Mouse (Mus musculus) left cerebral cortex, adult 9 months (tissue): ENCODE measurements around the gene Pcf11.

Experiments
- DNase-seq, 2 experiments: peaks; one replicate each; pipeline ENCODE4 v3.0.0; 2022; ENCODE audit warnings: low spot score in 2 of 2

The Pcf11 gene

DNA sequence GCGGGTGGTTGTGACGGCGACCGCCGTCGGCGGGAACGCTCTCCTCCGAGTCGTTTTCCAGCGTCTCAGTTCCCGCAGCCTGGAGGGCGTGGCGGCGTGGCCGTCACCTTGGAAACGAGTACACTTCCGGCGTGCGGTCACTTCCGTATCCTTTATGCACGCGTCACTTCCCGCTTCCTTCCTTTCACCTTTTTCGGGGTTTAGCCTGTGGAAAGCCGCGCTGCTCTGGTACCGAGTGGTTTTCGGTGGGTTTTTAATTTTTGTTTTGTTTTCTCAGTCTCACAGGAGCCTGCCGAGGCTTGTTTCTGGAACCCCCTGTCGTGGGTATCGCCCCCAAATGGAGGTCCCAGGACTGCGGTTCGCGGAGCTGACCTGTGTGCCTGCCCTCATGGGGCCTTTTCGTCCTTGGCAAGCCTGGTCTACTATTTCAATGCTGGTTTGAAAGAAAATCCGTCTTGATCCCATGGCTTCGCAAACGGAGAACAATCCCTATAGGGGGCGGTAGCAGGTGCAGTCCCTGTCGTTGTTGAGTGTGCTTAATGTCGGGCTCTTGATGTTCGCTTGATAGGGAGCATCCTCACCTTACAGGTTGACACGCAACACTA, 32.6 kb downstream of the Pcf11 start, which contains the start of gene Ankrd42:
Ankrd42 (minus strand) TSS at position 122 of the 605 bp plus-strand sequence.
- peak; percentile 69 to 91 for DNase-seq

DNA sequence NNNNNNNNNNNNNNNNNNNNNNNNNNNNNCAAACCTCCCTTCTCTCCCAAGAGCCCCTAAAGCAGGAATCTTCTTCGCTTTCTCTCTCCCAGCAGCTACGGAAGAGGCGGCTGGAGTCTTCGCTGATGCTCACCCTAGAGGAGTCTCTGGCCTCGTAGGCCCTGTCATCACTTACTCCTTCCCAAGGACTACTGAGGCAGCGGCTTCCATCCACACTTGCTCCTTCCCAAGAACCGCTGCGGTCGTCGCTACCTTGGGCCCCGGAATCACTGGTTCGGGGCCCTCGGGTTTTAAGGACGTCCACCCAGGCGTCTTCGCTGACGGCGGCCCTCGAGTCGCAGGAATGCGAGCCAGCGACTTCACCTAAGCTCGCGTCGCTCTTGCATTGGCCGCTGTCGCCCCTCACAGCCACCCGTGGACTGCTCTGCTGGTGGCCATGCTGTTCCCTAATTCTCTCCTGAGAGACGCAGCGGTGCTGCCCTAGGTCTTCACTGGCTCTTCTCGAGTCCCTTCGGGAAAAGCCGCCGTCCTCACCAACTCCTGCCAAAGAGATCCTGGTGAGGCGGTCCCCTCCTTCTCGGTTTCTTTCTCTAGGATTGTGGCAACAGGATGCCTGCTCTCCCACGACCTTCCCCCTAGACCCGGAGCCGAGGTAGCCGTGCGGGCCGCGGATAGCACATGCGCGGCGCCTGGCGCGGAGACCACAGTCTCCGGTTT, 33.3 kb downstream of the Pcf11 start:
- DNase-seq, result peak in 1 of 2 experiments; percentile 7

DNA sequence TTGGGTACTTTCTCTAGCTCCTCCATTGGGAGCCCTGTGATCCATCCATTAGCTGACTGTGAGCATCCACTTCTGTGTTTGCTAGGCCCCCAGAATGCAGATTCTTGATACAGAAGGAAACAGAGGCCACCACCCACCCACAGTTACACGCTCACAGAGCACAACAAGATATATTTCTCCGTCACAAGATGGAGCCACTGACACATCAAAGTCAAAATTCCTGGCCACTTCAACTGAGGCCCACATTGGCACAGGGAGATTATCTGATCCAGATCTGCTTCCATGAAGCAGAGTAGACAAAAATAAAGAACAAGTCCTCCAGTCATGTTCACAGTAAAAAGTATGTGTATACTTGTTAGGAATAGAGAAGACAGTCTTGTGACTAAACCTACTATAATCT, 39.6 kb downstream of the Pcf11 start:
- DNase-seq, result peak in 1 of 2 experiments; percentile 17

DNA sequence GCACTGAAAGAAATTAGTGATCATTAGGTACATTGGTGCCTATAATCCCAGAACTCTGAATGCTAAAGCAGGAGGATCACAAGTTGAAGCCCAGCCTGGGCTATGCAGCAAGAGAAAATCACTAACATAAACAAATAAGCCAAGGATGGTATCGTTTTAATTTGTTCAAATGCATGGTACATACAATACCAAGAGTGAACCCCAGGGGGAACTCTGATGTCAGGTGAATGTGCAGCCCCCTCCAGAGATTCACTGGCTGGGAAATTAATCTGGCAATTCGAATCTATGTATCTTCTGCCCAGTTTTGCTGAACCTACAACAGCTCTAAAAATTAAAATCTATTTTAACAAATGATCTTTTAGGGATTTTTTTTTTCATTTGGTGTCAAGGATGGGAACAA, 45.2 kb downstream of the Pcf11 start:
- no peak for DNase-seq

DNA sequence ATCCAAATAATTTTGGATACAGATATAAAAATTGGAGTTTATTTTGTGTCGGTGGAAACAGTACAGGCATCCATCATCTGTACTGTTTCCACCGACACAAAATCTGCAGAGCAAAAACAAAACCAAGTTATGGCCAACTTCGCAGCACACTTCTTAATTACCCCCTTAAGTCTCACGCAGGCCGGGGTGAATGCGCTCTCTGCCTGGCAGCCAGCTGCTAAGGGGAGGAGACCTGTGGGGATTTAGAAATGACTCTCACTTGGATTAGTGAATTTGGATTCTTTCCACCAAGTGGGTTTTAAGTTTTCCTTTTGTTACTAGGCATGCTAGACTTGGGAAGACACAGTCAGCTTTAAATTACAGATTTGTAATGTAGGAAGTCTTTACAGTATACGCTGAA, 58.9 kb downstream of the Pcf11 start:
- no peak for DNase-seq

DNA sequence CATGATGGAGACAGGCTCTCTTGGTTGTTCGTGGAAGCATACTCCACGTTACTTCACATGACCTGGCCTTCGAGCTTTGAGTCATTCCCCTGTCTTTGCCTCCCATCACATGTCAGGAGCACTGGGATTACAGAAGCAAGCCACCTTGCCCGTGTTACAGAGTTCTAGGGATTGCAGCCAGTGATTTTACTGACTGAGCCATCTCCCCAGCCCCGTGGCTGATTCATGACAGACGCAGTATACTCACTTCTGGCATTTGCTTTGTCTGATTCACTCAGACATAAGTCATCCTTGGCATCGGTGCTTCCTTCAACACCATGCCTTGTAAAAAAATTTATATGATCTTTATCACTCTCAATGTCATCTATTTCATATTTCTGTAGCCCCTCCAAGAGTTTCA, 64.8 kb downstream of the Pcf11 start:
- DNase-seq, result no peak
